Mouse (Mus musculus): ENCODE measurements around the gene Mtch1. TPM values are rescaled to one million over a fixed set of nuclear protein-coding genes. Genes with fewer than 3 reads are reported as not detected.
"Not testable (repeated sequence)": the region's sequence is repeated elsewhere in the genome, so short reads cannot be mapped to it uniquely, and the experiment has no call there.

The Mtch1 gene
- total RNA-seq (2021) = 300 and 316 TPM in 2 replicates
- long read RNA-seq, experiment 1, transcript Mtch1-218 (1 exons, 2,292 nt) = minor isoform, 16 of 797 reads
- long read RNA-seq, experiment 1, transcript Mtch1-201 (12 exons, 1,952 nt) = minor isoform, 242 of 797 reads
- long read RNA-seq, experiment 1, transcript Mtch1-202 (12 exons, 1,897 nt) = major isoform, 463 of 797 reads
- long read RNA-seq, experiment 1, transcript Mtch1-207 (13 exons, 1,093 nt) = minor isoform, 18 of 797 reads
- long read RNA-seq, experiment 1, partial matches to known transcripts = 9 of 797 reads
- long read RNA-seq, experiment 1, other reads (novel, unspliced or antisense) = 37 of 797 reads
- long read RNA-seq, experiment 2, transcript Mtch1-207 (13 exons, 1,093 nt) = minor isoform, 13 of 633 reads
- long read RNA-seq, experiment 2, transcript Mtch1-218 (1 exons, 2,292 nt) = minor isoform, 24 of 633 reads
- long read RNA-seq, experiment 2, transcript Mtch1-202 (12 exons, 1,897 nt) = major isoform, 332 of 633 reads
- long read RNA-seq, experiment 2, transcript Mtch1-201 (12 exons, 1,952 nt) = minor isoform, 206 of 633 reads
- long read RNA-seq, experiment 2, partial matches to known transcripts = 14 of 633 reads
- long read RNA-seq, experiment 2, other reads (novel, unspliced or antisense) = 29 of 633 reads

GRCm38 (mm10) chr17:29347645-29348256 lies at the start of gene Mtch1:
Gene Mtch1, minus strand, starts transcription at chr17:29347934.
- DNase-seq = peak; percentile 100

- DNase-seq = peak; percentile 91
Observed at GRCm38 (mm10) chr17:29396821-29397242, 49.1 kb upstream of the Mtch1 start.

GRCm38 (mm10) chr17:29396056-29396799 lies 48.5 kb upstream of the Mtch1 start:
- no peak for DNase-seq

- peak; percentile 54 for DNase-seq
Observed at GRCm38 (mm10) chr17:29395381-29395780, 47.6 kb upstream of the Mtch1 start.

- not testable (repeated sequence) for DNase-seq
Observed at GRCm38 (mm10) chr17:29394761-29395160, 47.0 kb upstream of the Mtch1 start.

- peak; percentile 72 for DNase-seq
Observed at GRCm38 (mm10) chr17:29394106-29394760, 46.5 kb upstream of the Mtch1 start.

- no peak for DNase-seq
Observed at GRCm38 (mm10) chr17:29393335-29394089, 45.8 kb upstream of the Mtch1 start.

GRCm38 (mm10) chr17:29391280-29391679 lies 43.5 kb upstream of the Mtch1 start:
- DNase-seq = no peak

- peak; percentile 84 for DNase-seq
Observed at GRCm38 (mm10) chr17:29388978-29389377, 41.2 kb upstream of the Mtch1 start.

- DNase-seq = no peak
Observed at GRCm38 (mm10) chr17:29385746-29386145, 38.0 kb upstream of the Mtch1 start.

- peak; percentile 95 for DNase-seq
Observed at GRCm38 (mm10) chr17:29384850-29385438, 37.2 kb upstream of the Mtch1 start.

GRCm38 (mm10) chr17:29383923-29384322 lies 36.2 kb upstream of the Mtch1 start:
- DNase-seq = peak; percentile 85

GRCm38 (mm10) chr17:29382417-29382816 lies 34.7 kb upstream of the Mtch1 start:
- DNase-seq = peak; percentile 44

- peak; percentile 91 for DNase-seq
Observed at GRCm38 (mm10) chr17:29381472-29381871, 33.7 kb upstream of the Mtch1 start.

GRCm38 (mm10) chr17:29380241-29380640 lies 32.5 kb upstream of the Mtch1 start:
- DNase-seq = peak; percentile 2

GRCm38 (mm10) chr17:29378056-29378455 lies 30.3 kb upstream of the Mtch1 start:
- DNase-seq = peak; percentile 19

- no peak for DNase-seq
Observed at GRCm38 (mm10) chr17:29375871-29376270, 28.1 kb upstream of the Mtch1 start.

GRCm38 (mm10) chr17:29370984-29371723 lies 23.4 kb upstream of the Mtch1 start:
- peak; percentile 96 for DNase-seq

- DNase-seq = no peak
Observed at GRCm38 (mm10) chr17:29368726-29369125, 21.0 kb upstream of the Mtch1 start.

- peak; percentile 61 for DNase-seq
Observed at GRCm38 (mm10) chr17:29365105-29365621, 17.4 kb upstream of the Mtch1 start.

Data from adrenal gland, postnatal 14 days (tissue).